Mouse (Mus musculus) CH12F3 (cell line): ENCODE measurements around the gene Pth2.

Experiments
- in situ Hi-C: fragments of 300-500 bp; cut with MboI; formaldehyde crosslinking; loops from 2 replicates; pipeline ENCODE4 v1.14.3; 2020; ENCODE audit warnings: low sequenced_read_pairs

Pth2 gene

GRCm38 (mm10) chr7:45231192-45231591, 50.4 kb downstream of the Pth2 start:
- in situ Hi-C loops = no loop called here
